Mouse (Mus musculus) embryonic facial prominence, embryonic 11.5 days (tissue): Measurements from ENCODE around the gene Ywhae. TPM values are rescaled to one million over a fixed set of nuclear protein-coding genes. Genes with fewer than 3 reads are reported as not detected.

Source experiments
- ATAC-seq: fragments of 200-750 bp; cut with Nextera tagmentation; replicated peaks from 2 replicates; pipeline ENCODE4 v1.8.0; 2017; ENCODE audit warnings: low read depth; ENCODE audit not compliant: insufficient number of reproducible peaks, low FRiP score, low TSS enrichment
- DNase-seq: peaks from one replicate; pipeline ENCODE4 v3.0.0-alpha.2; 2015; ENCODE audit warnings: low spot score
- H3K27ac ChIP-seq: fragments of 300-500 bp; sonication (generic); replicated peaks from 2 replicates; pipeline ENCODE4 v1.5.1; 2014; ENCODE audit warnings: mild to moderate bottlenecking, low read depth, low read length, control low read depth
- H3K27me3 ChIP-seq: fragments of 300-500 bp; sonication (generic); 2 replicates; pipeline ENCODE4 v1.6.1; 2014; ENCODE audit warnings: mild to moderate bottlenecking, low read length, moderate library complexity, mixed read lengths; ENCODE audit not compliant: control insufficient read depth, insufficient read depth
- H3K36me3 ChIP-seq: fragments of 300-500 bp; sonication (generic); replicated peaks from 2 replicates; pipeline ENCODE4 v1.6.1; 2014; ENCODE audit warnings: low read depth, mild to moderate bottlenecking, low read length, moderate library complexity, mixed read lengths; ENCODE audit not compliant: control insufficient read depth, insufficient read depth
- H3K4me1 ChIP-seq: fragments of 300-500 bp; sonication (generic); 2 replicates; pipeline ENCODE4 v1.6.1; 2014; ENCODE audit warnings: low read length, mixed read lengths; ENCODE audit not compliant: control insufficient read depth, insufficient read depth
- H3K4me2 ChIP-seq: fragments of 300-500 bp; sonication (generic); 2 replicates; pipeline ENCODE4 v1.6.1; 2014; ENCODE audit warnings: low read depth, mild to moderate bottlenecking, control low read depth, low read length, moderate library complexity
- H3K4me3 ChIP-seq: fragments of 300-500 bp; sonication (generic); 2 replicates; pipeline ENCODE4 v1.5.1; 2014; ENCODE audit warnings: low read depth, low read length, control low read depth
- H3K9ac ChIP-seq: fragments of 300-500 bp; sonication (generic); replicated peaks from 2 replicates; pipeline ENCODE4 v1.6.1; 2014; ENCODE audit warnings: mild to moderate bottlenecking, control low read depth, low read length
- H3K9me3 ChIP-seq: fragments of 300-500 bp; sonication (generic); replicated peaks from 2 replicates; pipeline ENCODE4 v1.6.1; 2016; ENCODE audit warnings: mild to moderate bottlenecking, low read length, inconsistent platforms, mixed read lengths; ENCODE audit not compliant: control insufficient read depth
- WGBS: fragments of 180-500 bp; shearing (Covaris S2); extraction: QIAGEN DNeasy Blood & Tissue Kit; methylation state at CpG from one replicate; pipeline ENCODE4 v1.1.7; 2014; 5-methylcytosine and 5-hydroxymethylcytosine counted together
- polyA plus RNA-seq: library from polyadenylated mRNA; unstranded; fragments of >200 nt; fragmentation: Nextera tagmentation; extraction: Ambion mirVana; gene quantifications from 2 replicates; pipeline ENCODE4 v1.2.1, GENCODE M21; 2014

Gene Ywhae
- polyA plus RNA-seq, 1 experiment from 2014 or later: 1,672 TPM

- Histone ChIP-seq H3K9me3 (no peaks in the 10 kb centered on the region), H3K4me3 (peak overlapping the region; percentile 41; the same call in 1 of the 2 replicates), H3K27me3 (peaks cover 42% of the 10 kb centered on the region), H3K4me2 (no peak overlapping the region), H3K4me1 (peaks cover 5% of the 10 kb centered on the region), H3K27ac (no peak overlapping the region), H3K9ac (no peak overlapping the region; the same call in 1 of the 2 replicates), H3K36me3 (no peaks in the 10 kb centered on the region)
- ATAC-seq (no peak), DNase-seq (no peak)
- 64% methylated on average over 13 of the region's 13 CpGs for WGBS
These were observed 64.0 kb downstream of the Ywhae start for GRCm38 (mm10) chr11:75796536-75797246.

GRCm38 (mm10) chr11:75801369-75801768, 68.7 kb downstream of the Ywhae start:
- Histone ChIP-seq H3K4me3 (no peak overlapping the region), H3K36me3 (no peaks in the 10 kb centered on the region), H3K9me3 (no peaks in the 10 kb centered on the region), H3K27me3 (peaks cover 6% of the 10 kb centered on the region), H3K27ac (no peak overlapping the region), H3K9ac (no peak overlapping the region), H3K4me1 (no peaks in the 10 kb centered on the region), H3K4me2 (no peak overlapping the region)
- ATAC-seq (no peak), DNase-seq (no peak)
- 86% methylated on average over 4 of the region's 4 CpGs for WGBS

GRCm38 (mm10) chr11:75801771-75802550, 69.3 kb downstream of the Ywhae start:
- Histone ChIP-seq H3K36me3 (no peaks in the 10 kb centered on the region), H3K9me3 (no peaks in the 10 kb centered on the region), H3K4me1 (no peaks in the 10 kb centered on the region), H3K27me3 (0 out of 2 replicates have a peak, but pooled peaks cover 2% of the 10 kb centered on the region), H3K27ac (no peak overlapping the region), H3K9ac (no peak overlapping the region), H3K4me2 (no peak overlapping the region), H3K4me3 (no peak overlapping the region)
- ATAC-seq: no peak
- DNase-seq: no peak
- WGBS: 83% methylated on average over 7 of the region's 7 CpGs

GRCm38 (mm10) chr11:75807486-75807885, 74.8 kb downstream of the Ywhae start:
- Histone ChIP-seq H3K4me1 (no peaks in the 10 kb centered on the region), H3K9ac (no peak overlapping the region), H3K27me3 (no peaks in the 10 kb centered on the region), H3K4me2 (no peak overlapping the region), H3K27ac (no peak overlapping the region), H3K4me3 (no peak overlapping the region), H3K9me3 (no peaks in the 10 kb centered on the region), H3K36me3 (no peaks in the 10 kb centered on the region)
- DNase-seq (no peak), ATAC-seq (no peak)
- 62% methylated on average over 5 of the region's 5 CpGs for WGBS

GRCm38 (mm10) chr11:75810526-75810925, 77.9 kb downstream of the Ywhae start:
- no peaks in the 10 kb centered on the region for H3K9me3 ChIP-seq
- 92% methylated on average over 3 of the region's 3 CpGs for WGBS
- H3K36me3 ChIP-seq: no peaks in the 10 kb centered on the region

GRCm38 (mm10) chr11:75811900-75812299, 79.2 kb downstream of the Ywhae start:
- Histone ChIP-seq H3K9me3 (no peaks in the 10 kb centered on the region), H3K4me3 (no peak overlapping the region), H3K4me1 (no peaks in the 10 kb centered on the region; the same call in 1 of the 2 replicates), H3K27me3 (no peaks in the 10 kb centered on the region), H3K36me3 (no peaks in the 10 kb centered on the region), H3K27ac (no peak overlapping the region), H3K4me2 (no peak overlapping the region), H3K9ac (no peak overlapping the region)
- no peak for DNase-seq
- 62% methylated on average over 3 of the region's 3 CpGs for WGBS
- ATAC-seq: no peak

More at GRCm38 (mm10) chr11:75810526-75810925, 77.9 kb downstream of the Ywhae start:
- ATAC-seq (no peak), DNase-seq (no peak)
- Histone ChIP-seq H3K4me1 (no peaks in the 10 kb centered on the region; the same call in 1 of the 2 replicates), H3K9ac (no peak overlapping the region), H3K27ac (no peak overlapping the region), H3K4me3 (no peak overlapping the region), H3K4me2 (no peak overlapping the region), H3K27me3 (no peaks in the 10 kb centered on the region)

GRCm38 (mm10) chr11:75813085-75813484, 80.4 kb downstream of the Ywhae start:
- Histone ChIP-seq H3K4me1 (no peaks in the 10 kb centered on the region; the same call in 1 of the 2 replicates), H3K9me3 (no peaks in the 10 kb centered on the region), H3K27ac (no peak overlapping the region), H3K9ac (no peak overlapping the region; the same call in 1 of the 2 replicates), H3K36me3 (no peaks in the 10 kb centered on the region), H3K4me3 (no peak overlapping the region), H3K4me2 (no peak overlapping the region), H3K27me3 (no peaks in the 10 kb centered on the region)
- DNase-seq (no peak), ATAC-seq (0 out of 2 replicates have a peak, but pooled peaks have one; percentile 65)
- WGBS: 52% methylated on average over 10 of the region's 10 CpGs
